Mouse (Mus musculus): ENCODE results near the gene Cnot6l. TPM values are rescaled to one million over a fixed set of nuclear protein-coding genes. Genes with fewer than 3 reads are reported as not detected.

Gene Cnot6l
- 11.5 and 13.3 TPM in 2 replicates for polyA plus RNA-seq (2015; fragmentation: Nextera tagmentation; extraction: Ambion mirVana)

- peak within 1 kb of the TSS; percentile 80 for H3K4me2 ChIP-seq
- 29% methylated on average over 5 of the region's 5 CpGs for WGBS
- ATAC-seq (ENCODE audit: extremely low read depth, insufficient number of reproducible peaks, low FRiP score, low TSS enrichment) = no peak
- no peaks in the 10 kb centered on the region for H3K36me3 ChIP-seq
- no peaks in the 10 kb centered on the region for H3K27me3 ChIP-seq (replicated peaks)
- H3K9ac ChIP-seq = peak within 1 kb of the TSS; percentile 97
- H3K4me3 ChIP-seq = peak within 1 kb of the TSS; percentile 90
- peaks cover 23% of the 10 kb centered on the region for H3K4me1 ChIP-seq
- H3K9me3 ChIP-seq = peaks cover 5% of the 10 kb centered on the region; the same call in 1 of the 2 replicates
- peak within 1 kb of the TSS; percentile 100 for H3K27ac ChIP-seq (replicated peaks)
Measured at GRCm38 (mm10) chr5:96164021-96164411, at the start of gene Cnot6l. Gene Cnot6l, minus strand, starts transcription at chr5:96164171.

GRCm38 (mm10) chr5:96209916-96210583 is 46.1 kb upstream of the Cnot6l start:
- peaks cover 22% of the 10 kb centered on the region for H3K36me3 ChIP-seq
- H3K9me3 ChIP-seq = no peaks in the 10 kb centered on the region
- H3K9ac ChIP-seq = peak overlapping the region; percentile 92
- peak overlapping the region; percentile 96 for H3K4me3 ChIP-seq
- H3K27me3 ChIP-seq (replicated peaks) = no peaks in the 10 kb centered on the region
- ATAC-seq (ENCODE audit: extremely low read depth, insufficient number of reproducible peaks, low FRiP score, low TSS enrichment) = peak; percentile 74; the same call in 1 of the 2 replicates
- H3K4me1 ChIP-seq = peaks cover 30% of the 10 kb centered on the region
- H3K27ac ChIP-seq (replicated peaks) = peak overlapping the region; percentile 74
- peak overlapping the region; percentile 89 for H3K4me2 ChIP-seq
- WGBS = under 1% methylated on average over 35 of the region's 35 CpGs

DNA sequence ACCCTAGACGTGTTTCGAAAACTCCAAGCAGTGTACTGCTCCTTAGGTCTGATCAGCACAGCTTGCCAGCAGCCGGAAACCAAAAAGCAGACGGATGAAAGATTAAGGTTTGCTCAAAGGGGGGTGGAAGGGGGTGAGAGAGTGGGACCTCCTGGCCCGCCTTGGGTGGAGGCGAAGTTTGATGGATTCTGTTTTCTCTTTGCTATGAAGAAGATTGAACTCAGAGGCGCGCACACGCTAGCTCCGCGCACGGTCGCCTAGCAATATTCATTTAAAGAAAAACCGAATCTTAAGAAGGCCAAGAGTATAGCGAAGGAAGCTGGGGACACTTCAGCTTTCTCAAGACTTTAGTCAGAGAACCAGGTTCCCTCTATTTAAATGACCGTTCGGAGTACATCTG is 45.5 kb upstream of the Cnot6l start, which contains the start of gene Mrpl1:
Mrpl1 (plus strand) TSS at position 35 of the 400 bp plus-strand sequence.
- ATAC-seq (ENCODE audit: extremely low read depth, insufficient number of reproducible peaks, low FRiP score, low TSS enrichment) = no peak
- no peaks in the 10 kb centered on the region for H3K27me3 ChIP-seq (replicated peaks)
- H3K27ac ChIP-seq (replicated peaks) = peak within 1 kb of the TSS; percentile 74
- H3K36me3 ChIP-seq = peaks cover 17% of the 10 kb centered on the region
- peak within 1 kb of the TSS; percentile 89 for H3K4me2 ChIP-seq
- peak within 1 kb of the TSS; percentile 96 for H3K4me3 ChIP-seq
- H3K9ac ChIP-seq = peak within 1 kb of the TSS; percentile 92
- no peaks in the 10 kb centered on the region for H3K9me3 ChIP-seq
- 3% methylated on average over 17 of the region's 17 CpGs for WGBS
- H3K4me1 ChIP-seq = peaks cover 30% of the 10 kb centered on the region

DNA sequence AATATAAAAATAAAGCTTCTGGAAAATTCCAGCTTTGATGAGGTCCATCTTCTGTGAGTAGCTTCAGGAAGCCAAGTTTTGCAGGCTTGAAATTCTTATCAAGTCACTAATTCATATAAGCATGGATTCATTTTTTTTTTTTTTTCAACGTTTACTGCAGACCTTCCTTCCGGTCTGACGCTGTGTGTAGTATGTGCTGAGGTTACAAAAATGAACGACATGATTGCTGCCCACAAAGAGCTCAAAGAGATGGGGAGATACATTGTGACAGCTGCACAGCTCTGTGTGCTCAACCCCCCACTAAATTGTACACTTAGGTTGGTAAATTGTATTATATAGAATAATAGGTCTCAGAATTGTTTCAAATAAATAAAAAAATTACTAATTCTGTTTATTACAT is 44.6 kb upstream of the Cnot6l start:
- Histone ChIP-seq H3K4me1 (peaks cover 30% of the 10 kb centered on the region), H3K36me3 (peaks cover 9% of the 10 kb centered on the region), H3K9me3 (no peaks in the 10 kb centered on the region), H3K4me3 (no peak overlapping the region), H3K4me2 (peak overlapping the region; percentile 89), H3K9ac (no peak overlapping the region), H3K27ac (replicated peaks) (no peak overlapping the region), H3K27me3 (replicated peaks) (no peaks in the 10 kb centered on the region)
- ATAC-seq (ENCODE audit: extremely low read depth, insufficient number of reproducible peaks, low FRiP score, low TSS enrichment) = no peak
- WGBS = 72% methylated on average over 4 of the region's 4 CpGs

DNA sequence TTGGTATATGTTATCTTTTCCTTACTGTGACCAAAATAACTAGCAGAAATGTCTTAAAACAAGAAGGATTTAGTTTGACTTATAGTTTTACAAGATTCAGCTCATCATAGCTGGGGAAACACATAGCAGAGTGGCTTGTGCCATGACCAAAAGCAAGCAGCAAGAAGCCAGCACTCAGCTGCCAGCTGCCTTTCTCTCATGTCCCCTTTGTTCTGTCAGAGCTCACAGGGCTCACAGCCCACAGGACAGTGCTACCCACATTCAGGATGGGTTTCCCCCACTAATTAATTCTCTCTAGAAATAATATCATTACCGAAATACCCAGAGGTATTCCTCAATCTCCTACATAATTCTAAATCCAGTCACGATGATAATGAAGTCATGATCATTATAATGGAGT is 43.6 kb upstream of the Cnot6l start:
- peak overlapping the region; percentile 50; the same call in 1 of the 2 replicates for H3K27ac ChIP-seq (replicated peaks)
- 85% methylated on average over 2 of the region's 2 CpGs for WGBS

GRCm38 (mm10) chr5:96206897-96207296 is 42.9 kb upstream of the Cnot6l start:
- no peaks in the 10 kb centered on the region for H3K27me3 ChIP-seq (replicated peaks)
- no peak for ATAC-seq (ENCODE audit: extremely low read depth, insufficient number of reproducible peaks, low FRiP score, low TSS enrichment)
- H3K9ac ChIP-seq = no peak overlapping the region
- WGBS = 24% methylated on average over 2 of the region's 2 CpGs
- no peak overlapping the region for H3K4me3 ChIP-seq
- H3K36me3 ChIP-seq = peaks cover 3% of the 10 kb centered on the region; the same call in 1 of the 2 replicates
- H3K27ac ChIP-seq (replicated peaks) = peak overlapping the region; percentile 50; the same call in 1 of the 2 replicates
- H3K9me3 ChIP-seq = no peaks in the 10 kb centered on the region
- no peak overlapping the region for H3K4me2 ChIP-seq
- H3K4me1 ChIP-seq = peaks cover 30% of the 10 kb centered on the region

More for the DNA sequence above, 43.6 kb upstream of the Cnot6l start:
- peaks cover 30% of the 10 kb centered on the region for H3K4me1 ChIP-seq
- H3K9ac ChIP-seq = no peak overlapping the region
- no peak overlapping the region for H3K4me3 ChIP-seq
- peaks cover 5% of the 10 kb centered on the region; the same call in 1 of the 2 replicates for H3K36me3 ChIP-seq
- H3K27me3 ChIP-seq (replicated peaks) = no peaks in the 10 kb centered on the region
- no peaks in the 10 kb centered on the region for H3K9me3 ChIP-seq
- ATAC-seq (ENCODE audit: extremely low read depth, insufficient number of reproducible peaks, low FRiP score, low TSS enrichment) = no peak
- H3K4me2 ChIP-seq = no peak overlapping the region

- Histone ChIP-seq H3K9me3 (no peaks in the 10 kb centered on the region), H3K4me3 (no peak overlapping the region), H3K36me3 (no peaks in the 10 kb centered on the region), H3K27me3 (replicated peaks) (no peaks in the 10 kb centered on the region), H3K4me2 (no peak overlapping the region), H3K9ac (no peak overlapping the region), H3K27ac (replicated peaks) (no peak overlapping the region), H3K4me1 (peaks cover 5% of the 10 kb centered on the region)
- WGBS = 67% methylated on average over 10 of the region's 10 CpGs
- ATAC-seq (ENCODE audit: extremely low read depth, insufficient number of reproducible peaks, low FRiP score, low TSS enrichment) = no peak
Measured at GRCm38 (mm10) chr5:96201462-96202154, 37.6 kb upstream of the Cnot6l start.

- 59% methylated on average over 3 of the region's 3 CpGs for WGBS
- H3K27ac ChIP-seq (replicated peaks) = no peak overlapping the region
Measured at GRCm38 (mm10) chr5:96200269-96200668, 36.3 kb upstream of the Cnot6l start.

DNA sequence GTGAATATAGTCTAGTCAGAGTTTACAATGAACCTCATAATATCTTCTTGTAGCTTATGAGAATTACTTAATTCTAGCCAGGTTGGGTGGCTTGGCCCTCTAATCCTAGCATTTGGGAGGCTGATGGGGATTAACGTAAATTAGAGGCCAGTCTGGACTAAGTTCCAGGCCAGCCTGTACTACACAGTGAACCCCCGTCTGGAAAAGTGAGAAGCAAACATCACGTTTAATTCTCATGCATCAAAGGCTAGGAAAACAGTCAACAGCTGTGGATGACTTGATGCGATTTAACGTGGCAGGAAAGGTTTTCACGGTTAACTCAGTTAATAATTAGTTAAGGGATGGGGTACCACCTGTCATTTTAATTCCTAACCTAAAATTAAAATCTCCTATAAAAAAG is 34.3 kb upstream of the Cnot6l start:
- WGBS = 83% methylated on average over 6 of the region's 6 CpGs
- no peak overlapping the region for H3K4me3 ChIP-seq
- no peaks in the 10 kb centered on the region for H3K4me1 ChIP-seq
- H3K9ac ChIP-seq = no peak overlapping the region
- no peak for ATAC-seq (ENCODE audit: extremely low read depth, insufficient number of reproducible peaks, low FRiP score, low TSS enrichment)
- no peaks in the 10 kb centered on the region for H3K9me3 ChIP-seq
- no peak overlapping the region for H3K4me2 ChIP-seq
- H3K27ac ChIP-seq (replicated peaks) = no peak overlapping the region
- H3K36me3 ChIP-seq = no peaks in the 10 kb centered on the region
- H3K27me3 ChIP-seq (replicated peaks) = no peaks in the 10 kb centered on the region

More at GRCm38 (mm10) chr5:96200269-96200668, 36.3 kb upstream of the Cnot6l start:
- no peak for ATAC-seq (ENCODE audit: extremely low read depth, insufficient number of reproducible peaks, low FRiP score, low TSS enrichment)
- Histone ChIP-seq H3K27me3 (replicated peaks) (no peaks in the 10 kb centered on the region), H3K4me3 (no peak overlapping the region), H3K9me3 (no peaks in the 10 kb centered on the region), H3K36me3 (no peaks in the 10 kb centered on the region), H3K9ac (no peak overlapping the region), H3K4me1 (no peaks in the 10 kb centered on the region), H3K4me2 (no peak overlapping the region)

GRCm38 (mm10) chr5:96196547-96197052 is 32.6 kb upstream of the Cnot6l start:
- H3K36me3 ChIP-seq = no peaks in the 10 kb centered on the region
- 31% methylated on average over 2 of the region's 2 CpGs for WGBS
- no peak overlapping the region for H3K27ac ChIP-seq (replicated peaks)
- no peak overlapping the region for H3K4me2 ChIP-seq
- H3K4me3 ChIP-seq = no peak overlapping the region
- H3K9me3 ChIP-seq = no peaks in the 10 kb centered on the region
- no peaks in the 10 kb centered on the region for H3K4me1 ChIP-seq
- H3K9ac ChIP-seq = no peak overlapping the region
- ATAC-seq (ENCODE audit: extremely low read depth, insufficient number of reproducible peaks, low FRiP score, low TSS enrichment) = no peak
- no peaks in the 10 kb centered on the region for H3K27me3 ChIP-seq (replicated peaks)

GRCm38 (mm10) chr5:96191251-96191650 is 27.3 kb upstream of the Cnot6l start:
- no peaks in the 10 kb centered on the region for H3K4me1 ChIP-seq
- H3K36me3 ChIP-seq = no peaks in the 10 kb centered on the region
- H3K27me3 ChIP-seq (replicated peaks) = no peaks in the 10 kb centered on the region
- no peak overlapping the region for H3K9ac ChIP-seq
- H3K4me2 ChIP-seq = no peak overlapping the region
- H3K9me3 ChIP-seq = no peaks in the 10 kb centered on the region
- no peak overlapping the region for H3K4me3 ChIP-seq
- 49% methylated on average over 4 of the region's 4 CpGs for WGBS
- ATAC-seq (ENCODE audit: extremely low read depth, insufficient number of reproducible peaks, low FRiP score, low TSS enrichment) = no peak
- no peak overlapping the region for H3K27ac ChIP-seq (replicated peaks)

Data from heart, embryonic 13.5 days (tissue).